Mouse (Mus musculus) Muller cell, postnatal 12 days (primary cell): ENCODE measurements around the gene Twsg1.
A peak's percentile ranks its signal among the peaks of the same experiment; 100 is the strongest.

ENCODE experiments used
- DNase-seq: peaks from one replicate; pipeline ENCODE4 v3.0.0-alpha.2; 2015; ENCODE audit errors: inconsistent ontology term

The Twsg1 gene

GRCm38 (mm10) chr17:65886571-65886970 is 64.5 kb downstream of the Twsg1 start:
- DNase-seq = peak; percentile 29

GRCm38 (mm10) chr17:65885697-65886529 is 65.1 kb downstream of the Twsg1 start, which contains the start of gene Ralbp1:
Ralbp1 (minus strand) TSS chr17:65885798.
- DNase-seq = no peak

- DNase-seq = no peak
Observed at GRCm38 (mm10) chr17:65885398-65885696, 65.7 kb downstream of the Twsg1 start.

GRCm38 (mm10) chr17:65884691-65885397 is 66.2 kb downstream of the Twsg1 start:
- peak; percentile 99 for DNase-seq

- DNase-seq = peak; percentile 73
Observed at GRCm38 (mm10) chr17:65884061-65884669, 66.9 kb downstream of the Twsg1 start.

GRCm38 (mm10) chr17:65877026-65877425 is 74.0 kb downstream of the Twsg1 start:
- no peak for DNase-seq

- DNase-seq = no peak
Observed at GRCm38 (mm10) chr17:65873834-65874233, 77.2 kb downstream of the Twsg1 start.

- DNase-seq = no peak
Observed at GRCm38 (mm10) chr17:65873156-65873555, 77.9 kb downstream of the Twsg1 start.

- no peak for DNase-seq
Observed at GRCm38 (mm10) chr17:65872652-65873051, 78.4 kb downstream of the Twsg1 start.

- DNase-seq = peak; percentile 25
Observed at GRCm38 (mm10) chr17:65872051-65872450, 79.0 kb downstream of the Twsg1 start.
